Mouse (Mus musculus): ENCODE measurements around the gene Gm42906. TPM values are rescaled to one million over a fixed set of nuclear protein-coding genes. Genes with fewer than 3 reads are reported as not detected.

Gm42906 gene
- total RNA-seq, 2 experiments from 2014 or later: not detected

DNA sequence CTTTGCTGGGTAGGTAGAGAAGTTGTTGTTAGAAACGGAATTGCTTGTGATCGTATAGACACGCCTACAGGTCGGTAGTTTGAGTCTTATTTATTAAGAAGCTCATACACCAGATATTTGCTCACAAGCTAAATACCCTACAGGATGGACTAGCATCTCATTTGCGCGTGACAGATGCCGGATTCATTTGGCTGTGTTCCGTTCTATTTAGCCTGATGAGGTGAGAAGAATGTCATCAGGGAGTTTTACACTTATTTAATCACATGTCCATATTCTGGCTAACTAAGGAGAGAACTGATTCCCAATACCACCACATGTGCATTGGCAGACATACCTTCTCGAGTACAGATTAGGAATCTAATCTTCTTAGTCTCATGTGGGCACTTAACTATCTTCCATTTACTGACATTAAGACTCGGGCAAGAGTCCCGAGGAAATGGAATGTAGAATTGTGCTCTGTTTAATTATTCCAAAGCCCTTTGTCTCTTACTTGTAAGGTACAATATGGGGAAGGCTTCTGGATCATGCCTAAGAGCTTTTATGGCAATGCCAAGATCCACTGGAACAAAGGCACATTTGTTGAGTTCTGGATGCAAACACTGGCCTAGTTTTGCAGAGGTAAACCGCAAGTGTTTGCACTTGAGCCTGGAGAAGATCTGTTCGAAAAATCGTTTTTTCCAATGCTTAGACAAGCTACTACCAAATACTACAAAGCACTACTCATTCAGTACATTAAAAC is 160.9 kb downstream of the Gm42906 start:
- no peak overlapping the region for H3K4me3 ChIP-seq
- H3K27ac ChIP-seq: no peak overlapping the region
- no peak for TF ChIP-seq CTCF (conservative IDR thresholded peaks at IDR 0.05)
- no peak for DNase-seq (ENCODE audit: low spot score in 2 of 2)

DNA sequence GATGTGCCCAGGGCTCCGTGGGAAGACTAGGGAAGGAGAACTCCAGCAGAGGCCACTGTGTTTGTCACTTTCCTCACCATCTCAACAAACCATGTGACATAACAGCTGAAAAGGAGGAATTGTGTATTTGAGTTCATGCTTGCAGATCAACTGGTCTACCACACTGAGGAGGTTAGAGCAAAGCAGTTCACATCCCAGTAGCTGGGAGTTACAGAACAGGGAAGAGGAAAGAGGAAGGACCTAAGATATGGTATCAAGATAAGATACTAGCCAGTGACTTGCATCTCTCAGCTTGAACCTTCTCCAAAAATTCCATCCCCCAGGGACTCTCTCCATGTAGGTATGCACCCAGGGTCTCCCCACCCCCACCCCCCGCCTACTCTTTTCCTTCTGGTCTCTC is 166.4 kb downstream of the Gm42906 start:
- TF ChIP-seq CTCF (conservative IDR thresholded peaks at IDR 0.05): no peak
- no peak overlapping the region for H3K4me3 ChIP-seq
- H3K27ac ChIP-seq: no peak overlapping the region
- no peak for DNase-seq (ENCODE audit: low spot score in 2 of 2)

GRCm38 (mm10) chr5:151252213-151252612 is 175.8 kb downstream of the Gm42906 start:
- DNase-seq (ENCODE audit: low spot score in 2 of 2): no peak
- Histone ChIP-seq H3K27ac (no peak overlapping the region), H3K4me3 (no peak overlapping the region)
- TF ChIP-seq CTCF (conservative IDR thresholded peaks at IDR 0.05): peak; percentile 56

DNA sequence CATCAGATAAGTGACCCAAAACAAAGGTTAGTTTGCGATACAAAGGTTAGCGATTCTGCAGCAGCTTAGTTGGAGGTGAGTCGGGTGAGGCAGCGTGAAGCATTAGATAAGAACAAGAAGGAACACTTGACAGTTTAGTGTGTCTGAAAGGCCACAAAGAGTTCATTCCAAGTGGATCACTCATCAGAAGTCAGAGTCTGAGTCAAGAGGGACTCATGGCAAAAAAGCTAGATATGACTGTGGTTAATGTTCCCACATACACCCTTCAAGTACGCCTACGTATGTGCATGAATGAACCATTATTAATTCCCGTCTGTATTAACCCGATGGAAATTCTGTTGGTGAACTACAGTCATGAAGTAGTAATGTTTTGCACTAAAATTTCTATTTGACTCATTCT is 176.3 kb downstream of the Gm42906 start:
- no peak overlapping the region for H3K27ac ChIP-seq
- DNase-seq (ENCODE audit: low spot score in 2 of 2): no peak
- TF ChIP-seq CTCF (conservative IDR thresholded peaks at IDR 0.05): no peak
- H3K4me3 ChIP-seq: no peak overlapping the region

DNA sequence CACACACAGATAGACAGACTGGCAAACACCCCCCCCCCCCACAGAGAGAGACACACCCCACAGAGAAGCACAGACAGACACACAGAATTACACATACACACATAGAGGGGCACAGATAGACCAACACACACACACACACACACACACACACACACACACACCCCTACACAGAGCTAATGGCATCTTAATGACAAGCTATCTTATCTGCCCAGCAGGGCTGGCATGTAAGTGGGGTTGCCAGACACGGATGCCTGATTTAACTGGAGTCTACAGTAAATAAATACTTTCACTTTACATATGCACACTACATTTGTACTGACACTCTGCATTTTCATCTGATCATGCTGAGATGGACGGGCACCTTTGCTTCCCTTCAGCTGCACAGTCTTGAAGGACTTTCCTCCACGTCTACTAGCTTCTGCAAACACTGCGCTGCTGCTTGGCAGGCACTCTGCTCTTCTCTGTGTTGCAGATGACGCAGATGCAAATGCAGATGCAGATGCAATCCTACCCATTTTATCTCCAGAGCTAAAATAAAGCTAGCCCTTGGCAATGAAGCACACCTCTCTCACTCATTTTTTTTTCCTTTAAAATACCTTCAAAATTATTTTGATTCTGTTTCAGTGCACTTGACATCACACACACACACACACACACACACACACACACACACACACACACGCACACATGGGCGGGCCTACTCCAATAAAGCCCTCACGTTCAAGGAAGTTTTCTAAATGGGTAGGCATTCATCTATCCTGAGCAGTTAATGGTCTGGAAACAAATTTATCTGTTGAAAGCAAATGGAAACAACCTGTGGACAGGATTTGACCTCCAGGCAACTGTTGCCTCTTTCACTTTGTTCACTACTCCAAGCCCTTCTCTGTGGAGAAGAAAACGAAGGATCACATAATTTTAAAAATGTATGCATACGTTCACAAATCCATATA is 179.0 kb downstream of the Gm42906 start:
- H3K27ac ChIP-seq: no peak overlapping the region
- TF ChIP-seq CTCF (conservative IDR thresholded peaks at IDR 0.05): no peak
- no peak overlapping the region for H3K4me3 ChIP-seq
- no peak for DNase-seq (ENCODE audit: low spot score in 2 of 2)

GRCm38 (mm10) chr5:151248084-151248483 is 179.9 kb downstream of the Gm42906 start:
- no peak for DNase-seq (ENCODE audit: low spot score in 2 of 2)
- no peak overlapping the region for H3K4me3 ChIP-seq
- TF ChIP-seq CTCF (conservative IDR thresholded peaks at IDR 0.05): no peak
- H3K27ac ChIP-seq: no peak overlapping the region

- DNase-seq (ENCODE audit: low spot score in 2 of 2): no peak
- H3K27ac ChIP-seq: peak overlapping the region; percentile 29; the same call in 1 of the 2 replicates
- H3K4me3 ChIP-seq: no peak overlapping the region
- TF ChIP-seq CTCF (conservative IDR thresholded peaks at IDR 0.05): no peak
These were observed 180.7 kb downstream of the Gm42906 start for GRCm38 (mm10) chr5:151247115-151247875.

GRCm38 (mm10) chr5:151246287-151246686 is 181.7 kb downstream of the Gm42906 start:
- H3K4me3 ChIP-seq: no peak overlapping the region
- no peak for TF ChIP-seq CTCF (conservative IDR thresholded peaks at IDR 0.05)
- DNase-seq (ENCODE audit: low spot score in 2 of 2): no peak
- H3K27ac ChIP-seq: no peak overlapping the region

- TF ChIP-seq CTCF (conservative IDR thresholded peaks at IDR 0.05): no peak
- H3K4me3 ChIP-seq: no peak overlapping the region
- H3K27ac ChIP-seq: no peak overlapping the region
- no peak for DNase-seq (ENCODE audit: low spot score in 2 of 2)
These were observed 182.4 kb downstream of the Gm42906 start for GRCm38 (mm10) chr5:151245571-151245970.

- no peak for DNase-seq (ENCODE audit: low spot score in 2 of 2)
- H3K4me3 ChIP-seq: no peak overlapping the region
- no peak for TF ChIP-seq CTCF (conservative IDR thresholded peaks at IDR 0.05)
- H3K27ac ChIP-seq: no peak overlapping the region
These were observed 189.2 kb downstream of the Gm42906 start for GRCm38 (mm10) chr5:151238730-151239129.

DNA sequence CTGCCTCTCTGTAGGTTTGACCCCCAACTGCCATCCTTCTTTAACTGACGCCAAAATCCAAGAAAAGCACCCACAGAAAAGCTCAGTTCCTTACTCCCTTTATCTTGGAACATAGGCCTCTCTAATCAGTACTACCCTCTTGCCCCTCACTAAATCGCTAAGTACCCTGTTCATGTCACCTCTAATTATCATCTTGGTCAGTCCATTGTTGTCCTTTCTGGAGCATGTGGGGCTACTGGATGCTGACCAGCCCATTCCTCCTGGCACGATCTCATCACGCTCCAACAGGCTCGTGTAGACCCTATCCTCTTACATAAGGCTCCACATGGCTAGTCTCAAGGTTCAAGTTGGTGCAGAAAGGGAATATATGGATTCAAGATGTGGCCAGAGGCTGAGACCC is 191.6 kb downstream of the Gm42906 start:
- no peak overlapping the region for H3K27ac ChIP-seq
- TF ChIP-seq CTCF (conservative IDR thresholded peaks at IDR 0.05): no peak
- no peak overlapping the region for H3K4me3 ChIP-seq
- DNase-seq (ENCODE audit: low spot score in 2 of 2): no peak

DNA sequence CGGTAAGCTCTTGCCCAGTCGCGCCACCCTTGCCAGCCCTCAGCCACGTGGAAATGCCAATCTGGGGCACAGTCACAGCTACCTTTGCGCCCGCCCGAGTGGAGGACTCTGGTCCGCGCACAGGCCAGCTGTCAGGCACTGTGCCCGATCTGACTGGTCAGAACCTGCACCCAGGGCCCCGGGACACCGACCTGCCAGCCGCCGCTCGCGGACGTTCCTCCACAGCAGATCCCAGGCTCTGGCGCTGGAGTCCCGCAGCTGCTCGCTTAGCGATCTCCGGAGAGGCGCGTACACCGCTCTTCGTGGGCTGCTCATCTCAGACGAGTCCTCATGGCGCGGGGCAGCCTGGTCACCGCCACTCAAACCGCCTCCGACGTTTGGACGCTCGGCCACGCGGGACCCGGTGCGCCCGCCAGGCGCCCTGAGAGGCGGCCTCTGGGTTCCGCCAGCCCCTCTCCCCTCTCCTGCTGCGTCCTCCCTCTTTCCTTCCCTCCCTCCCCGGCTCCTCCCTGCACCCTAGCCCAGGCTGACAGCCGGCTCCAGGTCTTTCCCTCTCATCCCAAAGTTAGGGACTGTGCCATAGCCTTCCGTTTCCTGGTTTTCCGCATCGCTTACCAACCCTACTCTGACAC is 194.4 kb downstream of the Gm42906 start, which contains the start of gene Stard13:
TSS of gene Stard13 (minus strand) at position 437 of the 632 bp plus-strand sequence.
- TF ChIP-seq CTCF (conservative IDR thresholded peaks at IDR 0.05): no peak; the same call in 1 of the 2 replicates

More for the DNA sequence above, 194.4 kb downstream of the Gm42906 start, which contains the start of gene Stard13:
- DNase-seq (ENCODE audit: low spot score in 2 of 2): peak in 1 of 2 experiments; percentile 34
- Histone ChIP-seq H3K27ac (peak within 1 kb of the TSS; percentile 83), H3K4me3 (peak within 1 kb of the TSS; percentile 79)

All from layer of hippocampus, adult 2 months (tissue).